In the genomic region with DNA sequence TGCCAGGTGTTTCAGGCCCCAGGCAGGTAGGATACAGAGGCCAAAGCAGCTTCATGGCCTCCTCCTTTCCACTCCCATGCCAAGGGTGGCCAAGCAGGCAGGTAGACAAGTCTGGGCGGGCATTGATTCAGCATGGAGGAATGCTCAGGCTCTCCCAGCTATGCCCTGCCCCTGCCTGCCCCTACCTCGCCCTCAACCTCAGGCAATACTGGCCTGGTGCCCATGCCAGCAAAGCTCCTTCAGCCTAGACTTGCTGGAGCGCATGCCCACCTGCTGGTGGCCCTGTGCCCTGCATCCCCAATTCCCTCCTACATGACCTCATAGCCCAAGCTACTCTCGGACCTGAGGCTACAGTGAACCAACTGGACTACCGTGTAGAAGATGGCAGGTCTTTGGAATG, we compare ENCODE assay signal across 9 mouse cellular contexts. TPM values are rescaled to one million over a fixed set of nuclear protein-coding genes. Genes with fewer than 3 reads are reported as not detected.
A peak's percentile ranks its signal among the peaks of the same experiment; 100 is the strongest.
DNase-seq lines count a peak whose midpoint lies in the region; ATAC-seq lines count a peak whose summit lies in the region.
"Had no signal": no experiment of that assay in that cellular context is flagged by ENCODE, and none has a peak within 500 bp of the region (broad histone marks: within the 10 kb centered on the region; RNA-seq: fewer than 3 reads in every experiment).

No protein-coding gene starts in this region.

- no peaks in the 10 kb centered on the region for H3K27me3 ChIP-seq in limb, embryonic 15.5 days
- H3K27me3 ChIP-seq in hindbrain, embryonic 12.5 days = no peaks in the 10 kb centered on the region

- peaks cover 73% of the 10 kb centered on the region for H3K4me1 ChIP-seq in limb, embryonic 15.5 days
- peaks cover 11% of the 10 kb centered on the region for H3K4me1 ChIP-seq in hindbrain, embryonic 12.5 days

- H3K9ac ChIP-seq in limb, embryonic 15.5 days = no peak overlapping the region
- no peak overlapping the region for H3K9ac ChIP-seq in hindbrain, embryonic 12.5 days

- 69% methylated on average over 5 of the region's 5 CpGs for WGBS in limb, embryonic 15.5 days
- WGBS in hindbrain, embryonic 12.5 days = 90% methylated on average over 5 of the region's 5 CpGs

- peak overlapping the region; percentile 80 for H3K27ac ChIP-seq in limb, embryonic 15.5 days
- H3K27ac ChIP-seq in hindbrain, embryonic 12.5 days = no peak overlapping the region

- H3K4me2 ChIP-seq in limb, embryonic 15.5 days = no peak overlapping the region
- H3K4me2 ChIP-seq in hindbrain, embryonic 12.5 days (replicated peaks) = no peak overlapping the region

- H3K4me3 ChIP-seq in limb, embryonic 15.5 days = no peak overlapping the region
- no peak overlapping the region for H3K4me3 ChIP-seq in hindbrain, embryonic 12.5 days

- no peaks in the 10 kb centered on the region for H3K9me3 ChIP-seq in limb, embryonic 15.5 days
- no peaks in the 10 kb centered on the region for H3K9me3 ChIP-seq in hindbrain, embryonic 12.5 days (replicated peaks)

- no peaks in the 10 kb centered on the region for H3K36me3 ChIP-seq in limb, embryonic 15.5 days
- no peaks in the 10 kb centered on the region for H3K36me3 ChIP-seq in hindbrain, embryonic 12.5 days

- peak; percentile 35 for DNase-seq in cerebellum, adult 11-12 months
- no peak for DNase-seq in cerebellum, postnatal 4 days (ENCODE audit: low spot score in 2 of 2)
- peak; percentile 35 for DNase-seq in retina, postnatal 1 day
- DNase-seq in retina, embryonic 14.5 days (ENCODE audit: low spot score) = no peak
- peak; percentile 84 to 87 for DNase-seq in urinary bladder, postnatal 36 days (ENCODE audit: low spot score in 2 of 2)
- no peak for DNase-seq in right cerebral cortex, adult 2 months (ENCODE audit: low spot score in 2 of 2)
- DNase-seq: embryo, embryonic 11 days had no signal

- no peak for ATAC-seq in limb, embryonic 15.5 days (ENCODE audit: insufficient number of reproducible peaks, low FRiP score, low TSS enrichment, low read depth)
- no peak for ATAC-seq in hindbrain, embryonic 12.5 days (ENCODE audit: low FRiP score)

RNA-seq across cellular contexts. Expression of gene Syt8, which starts 2.7 kb away (rescaled TPM):
- 6.3 and 6.7 TPM in 2 replicates for polyA plus RNA-seq in limb, embryonic 15.5 days (2015; fragmentation: Nextera tagmentation; extraction: Ambion mirVana)
- polyA plus RNA-seq in hindbrain, embryonic 12.5 days (2016; fragmentation: Nextera tagmentation; extraction: Ambion mirVana) = 0.30 TPM in 1 of 2 replicates, not detected in the other

RNA-seq across cellular contexts. Expression of gene Tnni2, which starts 4.3 kb away (rescaled TPM):
- polyA plus RNA-seq in limb, embryonic 15.5 days (2015; fragmentation: Nextera tagmentation; extraction: Ambion mirVana) = 136 and 529 TPM in 2 replicates
- polyA plus RNA-seq in hindbrain, embryonic 12.5 days (2016; fragmentation: Nextera tagmentation; extraction: Ambion mirVana) = 1.9 and 3.6 TPM in 2 replicates

RNA-seq across cellular contexts. Expression of gene Lsp1, which starts 23.3 kb away (rescaled TPM):
- polyA plus RNA-seq in limb, embryonic 15.5 days (2015; fragmentation: Nextera tagmentation; extraction: Ambion mirVana) = 57.3 and 63.3 TPM in 2 replicates
- 9.6 and 14.4 TPM in 2 replicates for polyA plus RNA-seq in hindbrain, embryonic 12.5 days (2016; fragmentation: Nextera tagmentation; extraction: Ambion mirVana)

RNA-seq across cellular contexts. Expression of gene Ctsd, which starts 49.5 kb away (rescaled TPM):
- 392 and 426 TPM in 2 replicates for polyA plus RNA-seq in limb, embryonic 15.5 days (2015; fragmentation: Nextera tagmentation; extraction: Ambion mirVana)
- 213 and 215 TPM in 2 replicates for polyA plus RNA-seq in hindbrain, embryonic 12.5 days (2016; fragmentation: Nextera tagmentation; extraction: Ambion mirVana)

RNA-seq across cellular contexts. Expression of gene Gm49369, which starts 54.9 kb away (rescaled TPM):
- polyA plus RNA-seq in limb, embryonic 15.5 days (2015; fragmentation: Nextera tagmentation; extraction: Ambion mirVana) = not detected in 2 replicates
- not detected in 2 replicates for polyA plus RNA-seq in hindbrain, embryonic 12.5 days (2016; fragmentation: Nextera tagmentation; extraction: Ambion mirVana)

Comparison
In these comparisons a context has a peak if more than half of its experiments do, and no peak if none do; other contexts are left out.
1. DNase-seq: peak in cerebellum, adult 11-12 months (single experiment), retina, postnatal 1 day (single experiment) and urinary bladder, postnatal 36 days (2 of 2); none in cerebellum, postnatal 4 days (0 of 2), retina, embryonic 14.5 days (single experiment) and right cerebral cortex, adult 2 months (0 of 2).
2. RNA of gene Tnni2, which starts 4.3 kb away (polyA plus RNA-seq): 136 to 529 TPM in limb, embryonic 15.5 days; 1.9 to 3.6 TPM in hindbrain, embryonic 12.5 days; every median in the first group is over 10 times any median in the second.